Mouse (Mus musculus): ENCODE data around the gene Laptm5. TPM values are rescaled to one million over a fixed set of nuclear protein-coding genes. Genes with fewer than 3 reads are reported as not detected.
A peak's percentile ranks its signal among the peaks of the same experiment; 100 is the strongest.

Laptm5 gene
- 27.9 and 28.6 TPM in 2 replicates for polyA plus RNA-seq (2015; fragmentation: Nextera tagmentation; extraction: Ambion mirVana)

DNA sequence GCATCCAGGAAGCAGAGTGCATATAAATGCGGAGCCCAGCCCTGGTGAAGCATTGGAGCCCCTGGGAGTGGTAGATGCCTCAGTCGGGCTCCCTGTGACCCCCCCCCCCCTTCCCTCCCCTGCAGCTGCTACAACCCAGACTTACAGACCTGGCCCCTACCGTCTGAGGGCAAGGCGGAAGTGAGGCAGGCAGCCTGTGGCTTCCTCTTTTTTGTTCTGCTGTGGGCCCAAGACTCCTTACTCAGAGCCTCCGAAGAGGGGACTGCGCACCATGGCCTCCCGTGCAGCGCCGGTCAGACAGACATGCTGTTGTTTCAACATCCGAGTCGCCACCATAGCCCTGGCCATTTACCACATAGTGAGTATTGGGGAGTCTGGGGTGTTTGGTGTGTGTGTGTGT, at the start of gene Laptm5:
Laptm5 (plus strand) TSS at position 49 of the 400 bp plus-strand sequence.
- no peak within 1 kb of the TSS for H3K9ac ChIP-seq
- H3K4me2 ChIP-seq: no peak within 1 kb of the TSS

DNA sequence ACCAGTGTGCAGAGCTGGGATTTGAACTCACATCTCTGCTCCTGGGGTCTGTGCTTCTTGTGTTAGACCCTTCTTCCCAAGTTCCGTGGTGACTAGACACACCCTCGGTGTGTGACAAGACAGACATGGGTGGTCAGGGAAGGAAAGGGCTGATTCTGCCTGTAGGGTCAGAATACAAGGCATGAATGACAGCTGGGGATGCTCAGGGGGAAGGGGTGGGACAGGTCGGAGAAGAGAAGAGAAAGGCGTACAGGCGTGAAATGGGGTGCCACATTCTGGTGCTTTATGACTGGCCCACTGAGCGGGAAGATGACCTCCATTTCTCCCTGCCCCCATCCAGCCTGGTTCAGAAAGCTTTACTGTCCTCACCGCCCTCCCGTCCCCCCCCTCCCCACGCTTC, 47.5 kb upstream of the Laptm5 start:
- H3K27ac ChIP-seq: no peak overlapping the region
- H3K9ac ChIP-seq: no peak overlapping the region
- no peak overlapping the region for H3K4me2 ChIP-seq
- peaks cover 23% of the 10 kb centered on the region for H3K4me1 ChIP-seq
- H3K9me3 ChIP-seq: no peaks in the 10 kb centered on the region
- 23% methylated on average over 9 of the region's 9 CpGs for WGBS
- ATAC-seq (ENCODE audit: insufficient number of reproducible peaks, insufficient read depth, low FRiP score, low TSS enrichment, low read depth): no peak
- H3K4me3 ChIP-seq: no peak overlapping the region
- H3K36me3 ChIP-seq: no peaks in the 10 kb centered on the region
- H3K27me3 ChIP-seq: peaks cover 55% of the 10 kb centered on the region

More for the DNA sequence above, at the start of gene Laptm5:
- 55% methylated on average over 11 of the region's 11 CpGs for WGBS
- Histone ChIP-seq H3K9me3 (no peaks in the 10 kb centered on the region), H3K27ac (no peak within 1 kb of the TSS; the same call in 1 of the 2 replicates), H3K4me3 (no peak within 1 kb of the TSS), H3K27me3 (no peaks in the 10 kb centered on the region), H3K4me1 (peaks cover 13% of the 10 kb centered on the region), H3K36me3 (no peaks in the 10 kb centered on the region)
- 0 out of 2 replicates have a peak, but pooled peaks have one; percentile 21 for ATAC-seq (ENCODE audit: insufficient number of reproducible peaks, insufficient read depth, low FRiP score, low TSS enrichment, low read depth)

DNA sequence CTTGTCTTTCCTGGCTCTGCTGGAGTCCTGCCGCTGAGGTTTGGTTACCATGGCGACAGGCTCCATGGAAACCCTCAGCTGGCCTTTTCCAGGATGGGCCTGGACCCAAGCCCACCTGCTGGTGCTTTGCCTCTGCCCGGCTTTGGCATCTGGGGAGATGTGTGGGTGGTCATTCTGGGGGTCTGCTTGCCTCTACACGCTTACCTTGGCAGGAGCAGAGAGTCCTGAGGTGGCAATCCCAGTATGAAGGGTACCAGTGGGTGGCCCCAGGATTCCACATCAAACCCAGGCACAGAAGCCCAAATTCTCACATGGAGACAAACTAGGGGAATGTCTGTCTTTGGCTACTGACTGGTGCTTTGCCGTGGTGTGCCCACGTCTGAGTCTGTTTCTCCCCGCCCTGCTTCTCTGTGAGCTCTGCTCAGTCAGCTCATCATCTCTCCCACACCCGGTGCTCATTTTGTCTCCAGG, 47.0 kb upstream of the Laptm5 start:
- no peak overlapping the region; the same call in 1 of the 2 replicates for H3K9ac ChIP-seq
- no peak overlapping the region for H3K27ac ChIP-seq
- no peak overlapping the region for H3K4me3 ChIP-seq
- ATAC-seq (ENCODE audit: insufficient number of reproducible peaks, insufficient read depth, low FRiP score, low TSS enrichment, low read depth): no peak
- no peaks in the 10 kb centered on the region for H3K9me3 ChIP-seq
- no peaks in the 10 kb centered on the region for H3K36me3 ChIP-seq
- peaks cover 23% of the 10 kb centered on the region for H3K4me1 ChIP-seq
- H3K27me3 ChIP-seq: peaks cover 50% of the 10 kb centered on the region
- 22% methylated on average over 8 of the region's 8 CpGs for WGBS
- H3K4me2 ChIP-seq: no peak overlapping the region

DNA sequence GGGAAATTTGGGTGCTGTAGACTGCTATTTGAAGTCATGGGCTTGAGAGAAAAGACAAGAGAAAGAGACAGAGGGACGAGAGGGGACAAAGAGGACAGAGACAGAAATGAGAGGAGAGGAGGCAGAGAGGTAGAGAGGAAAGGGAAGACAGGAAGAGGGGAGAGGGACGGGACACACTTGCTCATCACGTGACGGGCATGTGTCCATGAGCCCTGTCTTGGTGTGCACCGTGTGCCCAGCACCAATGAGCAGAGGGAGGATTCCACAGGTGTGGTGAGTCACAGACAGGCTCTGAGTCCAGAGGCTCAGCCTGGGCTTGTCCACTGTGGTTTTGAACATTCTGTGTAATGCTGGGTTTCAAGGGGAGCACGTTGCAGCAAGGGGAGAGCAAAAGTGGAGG, 45.0 kb upstream of the Laptm5 start:
- Histone ChIP-seq H3K9me3 (no peaks in the 10 kb centered on the region), H3K36me3 (no peaks in the 10 kb centered on the region), H3K27ac (no peak overlapping the region), H3K9ac (0 out of 2 replicates have a peak overlapping the region, but pooled peaks have one; percentile 32), H3K27me3 (peaks cover 30% of the 10 kb centered on the region), H3K4me2 (no peak overlapping the region), H3K4me3 (no peak overlapping the region), H3K4me1 (peaks cover 17% of the 10 kb centered on the region)
- ATAC-seq (ENCODE audit: insufficient number of reproducible peaks, insufficient read depth, low FRiP score, low TSS enrichment, low read depth): no peak
- WGBS: 61% methylated on average over 6 of the region's 6 CpGs

DNA sequence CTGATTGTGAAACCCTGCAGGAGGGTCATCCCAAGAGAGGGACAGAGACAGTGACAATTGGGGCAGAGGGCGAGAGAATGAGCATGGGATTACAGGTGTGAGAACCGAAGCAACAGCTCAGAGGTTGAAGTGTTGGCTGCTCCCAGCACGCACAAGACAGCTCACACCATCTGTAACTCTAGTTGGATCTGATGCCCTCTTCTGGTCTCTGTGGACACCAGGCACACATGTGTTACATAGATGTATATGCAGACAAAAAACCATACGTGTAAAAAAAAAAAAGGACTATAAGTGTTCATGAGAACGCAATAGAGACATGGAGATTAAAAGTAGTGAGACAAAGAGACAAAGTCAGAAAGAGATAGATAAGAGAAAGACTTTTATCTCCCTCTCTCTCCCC, 44.1 kb upstream of the Laptm5 start:
- Histone ChIP-seq H3K9ac (no peak overlapping the region), H3K27ac (no peak overlapping the region), H3K9me3 (no peaks in the 10 kb centered on the region), H3K4me3 (no peak overlapping the region), H3K4me1 (peaks cover 17% of the 10 kb centered on the region), H3K4me2 (no peak overlapping the region), H3K27me3 (peaks cover 30% of the 10 kb centered on the region; the same call in 1 of the 2 replicates), H3K36me3 (no peaks in the 10 kb centered on the region)
- WGBS: 55% methylated on average over 5 of the region's 5 CpGs
- ATAC-seq (ENCODE audit: insufficient number of reproducible peaks, insufficient read depth, low FRiP score, low TSS enrichment, low read depth): no peak

DNA sequence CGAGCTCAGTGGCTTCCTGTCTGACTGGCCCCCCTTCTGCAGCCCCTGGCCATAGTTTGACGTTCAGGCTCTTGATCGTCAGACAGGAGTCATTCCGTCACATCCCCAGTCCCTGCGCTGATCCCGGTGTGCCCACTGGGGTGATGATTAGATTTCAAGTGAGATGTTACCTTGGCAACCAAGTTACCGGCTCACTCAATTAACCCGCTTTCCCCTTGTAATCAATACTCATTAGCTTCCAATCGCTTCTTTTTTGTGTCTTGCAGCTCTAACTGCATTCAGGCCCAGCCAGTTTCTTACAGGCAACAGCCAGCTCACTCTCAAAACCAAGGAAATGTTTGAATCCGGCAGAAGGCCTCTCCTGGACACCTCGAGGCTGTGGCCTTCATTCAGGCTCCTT, 40.5 kb upstream of the Laptm5 start:
- Histone ChIP-seq H3K36me3 (no peaks in the 10 kb centered on the region), H3K9me3 (no peaks in the 10 kb centered on the region), H3K27ac (no peak overlapping the region), H3K9ac (no peak overlapping the region), H3K4me3 (no peak overlapping the region), H3K27me3 (peaks cover 8% of the 10 kb centered on the region), H3K4me1 (peaks cover 31% of the 10 kb centered on the region), H3K4me2 (no peak overlapping the region)
- 31% methylated on average over 11 of the region's 11 CpGs for WGBS
- ATAC-seq (ENCODE audit: insufficient number of reproducible peaks, insufficient read depth, low FRiP score, low TSS enrichment, low read depth): no peak

DNA sequence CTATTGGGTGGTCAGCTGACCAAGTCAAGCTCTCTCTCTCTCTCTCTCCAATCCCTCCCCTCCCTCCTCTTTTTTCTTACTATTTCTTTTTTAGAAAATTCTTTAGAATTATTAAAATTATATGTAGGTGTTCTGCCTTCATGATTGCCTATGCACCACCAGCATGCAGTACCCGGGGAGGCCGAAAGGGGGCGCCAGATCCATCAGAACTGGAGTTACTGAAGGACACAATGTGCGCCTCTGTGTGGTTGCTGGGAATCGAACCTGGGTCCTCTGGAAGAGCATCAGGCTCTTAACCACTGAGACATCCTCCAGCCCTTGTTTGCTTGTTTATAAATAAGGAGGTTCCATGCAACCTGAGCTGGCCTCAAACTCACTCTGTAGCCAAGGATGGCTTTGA, 39.5 kb upstream of the Laptm5 start:
- no peak for ATAC-seq (ENCODE audit: insufficient number of reproducible peaks, insufficient read depth, low FRiP score, low TSS enrichment, low read depth)
- WGBS: 81% methylated on average over 5 of the region's 5 CpGs
- H3K27ac ChIP-seq: no peak overlapping the region

DNA sequence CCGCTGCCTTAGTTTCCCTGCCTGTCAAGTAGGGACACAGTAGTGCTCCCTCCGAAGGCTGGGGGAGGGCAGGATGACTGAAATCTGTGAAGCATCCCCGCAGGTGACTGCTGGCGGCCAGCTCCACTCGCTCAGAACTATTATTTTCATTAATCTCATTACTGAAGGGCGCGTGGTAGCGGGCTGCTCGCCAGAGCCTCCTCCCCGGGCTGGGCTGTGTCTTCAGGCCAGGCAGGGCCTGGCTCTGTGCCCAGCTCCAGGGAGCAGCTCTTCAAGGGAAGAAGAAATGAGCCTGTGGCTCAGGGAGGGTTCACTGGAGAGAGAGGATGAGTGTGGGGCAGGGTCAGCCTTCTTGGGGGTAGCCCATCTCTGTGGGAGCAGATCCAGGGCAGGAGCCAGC, 38.3 kb upstream of the Laptm5 start:
- WGBS: 11% methylated on average over 10 of the region's 10 CpGs
- Histone ChIP-seq H3K9ac (no peak overlapping the region), H3K27me3 (peaks cover 8% of the 10 kb centered on the region), H3K4me1 (peaks cover 52% of the 10 kb centered on the region), H3K4me3 (no peak overlapping the region), H3K9me3 (no peaks in the 10 kb centered on the region), H3K4me2 (peak overlapping the region; percentile 24), H3K27ac (0 out of 2 replicates have a peak overlapping the region, but pooled peaks have one; percentile 40), H3K36me3 (no peaks in the 10 kb centered on the region)
- no peak for ATAC-seq (ENCODE audit: insufficient number of reproducible peaks, insufficient read depth, low FRiP score, low TSS enrichment, low read depth)

More for the DNA sequence above, 39.5 kb upstream of the Laptm5 start:
- no peak overlapping the region for H3K9ac ChIP-seq
- peaks cover 41% of the 10 kb centered on the region for H3K4me1 ChIP-seq
- no peaks in the 10 kb centered on the region for H3K36me3 ChIP-seq
- no peak overlapping the region for H3K4me2 ChIP-seq
- H3K27me3 ChIP-seq: peaks cover 8% of the 10 kb centered on the region
- no peak overlapping the region for H3K4me3 ChIP-seq
- no peaks in the 10 kb centered on the region for H3K9me3 ChIP-seq

DNA sequence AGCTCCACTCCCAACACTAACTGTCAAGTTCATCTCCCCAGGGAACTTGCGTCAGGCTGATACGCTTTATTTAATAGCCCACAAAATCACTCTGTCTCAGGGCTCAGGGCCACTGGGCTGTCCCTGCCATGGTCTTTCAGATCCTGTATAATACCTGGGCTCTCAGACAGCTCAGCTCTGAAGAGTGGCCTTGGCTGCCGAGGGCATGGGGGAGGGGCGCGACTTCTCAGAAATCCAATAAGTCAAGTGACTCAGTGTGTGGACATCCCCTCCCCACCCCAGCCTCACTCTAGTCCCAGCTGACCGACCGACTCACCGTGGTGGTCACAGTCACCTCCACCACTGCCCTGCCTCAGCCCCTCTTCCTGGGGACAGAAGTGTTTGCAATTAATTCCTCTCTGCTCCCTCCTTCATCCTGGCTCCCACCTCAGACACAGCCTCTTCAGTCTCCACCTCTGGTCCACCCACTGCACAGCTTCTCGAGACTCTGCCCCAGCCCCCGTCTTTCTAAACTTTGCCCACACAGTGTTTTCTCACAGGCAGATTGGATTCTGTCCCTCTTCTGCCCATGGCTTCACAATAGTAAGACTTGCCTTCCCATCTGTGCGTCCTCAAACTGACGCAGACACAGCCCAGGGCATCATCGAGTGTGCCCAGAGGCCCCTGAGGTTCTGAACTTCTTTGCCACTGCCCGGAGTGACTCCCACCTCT, 36.8 kb upstream of the Laptm5 start:
- Histone ChIP-seq H3K9me3 (no peaks in the 10 kb centered on the region), H3K27ac (no peak overlapping the region), H3K4me2 (no peak overlapping the region), H3K4me3 (no peak overlapping the region), H3K4me1 (peaks cover 56% of the 10 kb centered on the region), H3K9ac (no peak overlapping the region), H3K27me3 (peaks cover 8% of the 10 kb centered on the region), H3K36me3 (no peaks in the 10 kb centered on the region)
- WGBS: 39% methylated on average over 14 of the region's 14 CpGs
- ATAC-seq (ENCODE audit: insufficient number of reproducible peaks, insufficient read depth, low FRiP score, low TSS enrichment, low read depth): no peak

DNA sequence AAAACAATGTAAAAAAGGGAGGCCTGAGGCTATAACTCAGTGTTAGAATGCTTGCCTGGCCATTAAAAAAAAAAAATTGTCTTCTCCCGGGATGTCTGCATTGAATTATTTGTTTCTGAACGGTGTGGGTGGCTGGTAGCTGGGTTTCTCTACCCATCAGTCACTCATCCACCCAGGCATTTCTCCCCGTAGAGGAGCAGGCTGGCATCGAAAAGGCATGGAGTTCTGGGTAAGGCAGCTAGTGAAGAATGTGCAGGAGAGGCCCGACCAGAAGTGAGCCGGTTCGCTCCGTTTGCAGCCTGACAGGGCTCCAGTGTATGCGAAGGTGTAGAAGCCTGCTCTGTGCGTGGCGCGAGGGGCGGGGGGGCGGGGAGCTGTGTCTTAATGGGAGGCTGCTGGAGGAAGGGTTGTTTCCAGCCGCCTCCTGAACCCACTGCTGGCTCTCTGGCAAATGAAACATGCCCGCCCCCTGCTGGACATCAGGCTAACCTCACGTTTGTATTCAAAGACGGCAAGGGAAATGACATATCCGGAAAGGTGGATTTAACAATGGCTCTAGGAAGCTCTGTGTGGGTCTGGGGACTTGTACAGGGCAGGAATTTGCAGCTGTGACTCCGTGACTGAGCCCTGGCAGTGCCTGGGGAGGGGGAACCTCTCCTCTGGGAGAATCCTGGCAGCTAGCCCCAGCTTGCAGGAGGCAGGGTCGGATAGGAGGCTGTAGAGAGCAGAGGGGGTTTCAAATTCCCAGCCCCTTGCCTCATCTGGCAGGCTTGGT, 34.5 kb upstream of the Laptm5 start:
- peaks cover 22% of the 10 kb centered on the region for H3K27me3 ChIP-seq
- peak overlapping the region; percentile 57 for H3K9ac ChIP-seq
- no peaks in the 10 kb centered on the region for H3K9me3 ChIP-seq
- peaks cover 50% of the 10 kb centered on the region for H3K4me1 ChIP-seq
- WGBS: under 1% methylated on average over 21 of the region's 21 CpGs
- peak overlapping the region; percentile 88 for H3K27ac ChIP-seq
- ATAC-seq (ENCODE audit: insufficient number of reproducible peaks, insufficient read depth, low FRiP score, low TSS enrichment, low read depth): peak; percentile 82
- no peaks in the 10 kb centered on the region for H3K36me3 ChIP-seq
- H3K4me3 ChIP-seq: peak overlapping the region; percentile 16
- H3K4me2 ChIP-seq: peak overlapping the region; percentile 56

DNA sequence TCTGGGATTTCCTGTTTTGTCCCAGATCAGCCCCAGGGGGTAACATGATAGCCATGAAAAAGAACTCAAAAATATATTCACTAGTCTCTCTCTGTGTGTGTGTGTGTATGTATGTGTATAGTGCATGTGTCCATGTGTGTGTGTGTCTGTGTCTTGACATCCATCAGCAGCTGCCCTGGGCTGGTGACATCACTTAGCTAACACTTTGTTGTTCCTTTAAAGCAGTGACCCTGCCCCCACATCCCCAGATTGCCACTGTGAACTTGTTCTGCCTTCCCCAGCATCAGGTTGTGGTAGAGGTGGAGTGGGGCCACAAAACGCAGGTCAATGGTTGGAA, 33.9 kb upstream of the Laptm5 start:
- Histone ChIP-seq H3K36me3 (no peaks in the 10 kb centered on the region), H3K4me1 (peaks cover 54% of the 10 kb centered on the region), H3K27me3 (peaks cover 25% of the 10 kb centered on the region), H3K9me3 (no peaks in the 10 kb centered on the region), H3K9ac (no peak overlapping the region; the same call in 1 of the 2 replicates), H3K4me3 (no peak overlapping the region), H3K4me2 (peak overlapping the region; percentile 56), H3K27ac (peak overlapping the region; percentile 88)
- 10% methylated on average over 1 of the region's 1 CpGs for WGBS
- ATAC-seq (ENCODE audit: insufficient number of reproducible peaks, insufficient read depth, low FRiP score, low TSS enrichment, low read depth): no peak
